ENCODE assay signal across 9 mouse cellular contexts in genomic region chr10:58652418-58653394, GRCm38 (mm10). TPM values are rescaled to one million over a fixed set of nuclear protein-coding genes. Genes with fewer than 3 reads are reported as not detected.
A peak's percentile ranks its signal among the peaks of the same experiment; 100 is the strongest.
DNase-seq lines count a peak whose midpoint lies in the region; ATAC-seq and TF ChIP-seq lines count a peak whose summit lies in the region.
"Had no signal": no experiment of that assay in that cellular context is flagged by ENCODE, and none has a peak within 500 bp of the region (broad histone marks: within the 10 kb centered on the region; RNA-seq: fewer than 3 reads in every experiment).

No protein-coding gene starts in this region.

- no peak overlapping the region for H3K4me3 ChIP-seq in heart, embryonic 11.5 days (ENCODE audit: low read depth, low read length)
- no peak overlapping the region for H3K4me3 ChIP-seq in neural tube, embryonic 12.5 days
- no peak overlapping the region for H3K4me3 ChIP-seq in thymus, adult 2 months (ENCODE audit: control insufficient read depth, insufficient read depth, low read length)
- H3K4me3 ChIP-seq: erythroblast, embryonic 14.5 days had no signal

- H3K4me2 ChIP-seq in heart, embryonic 11.5 days: peak overlapping the region; percentile 67; the same call in 1 of the 2 replicates
- H3K4me2 ChIP-seq in neural tube, embryonic 12.5 days (replicated peaks): peak overlapping the region; percentile 49

- H3K9ac ChIP-seq in heart, embryonic 11.5 days (ENCODE audit: low read depth, low read length): no peak overlapping the region
- no peak overlapping the region for H3K9ac ChIP-seq in neural tube, embryonic 12.5 days

- H3K4me1 ChIP-seq in heart, embryonic 11.5 days (ENCODE audit: control insufficient read depth, insufficient read depth, low read length): peaks cover 16% of the 10 kb centered on the region
- peaks cover 21% of the 10 kb centered on the region for H3K4me1 ChIP-seq in neural tube, embryonic 12.5 days
- H3K4me1 ChIP-seq in thymus, adult 2 months (replicated peaks; ENCODE audit: control insufficient read depth, insufficient read depth, low read length): peaks cover 9% of the 10 kb centered on the region

- 0 out of 2 replicates have a peak, but pooled peaks cover 2% of the 10 kb centered on the region for H3K27me3 ChIP-seq in heart, embryonic 11.5 days (ENCODE audit: control insufficient read depth, insufficient read depth, low read length)
- H3K27me3 ChIP-seq in neural tube, embryonic 12.5 days (replicated peaks): no peaks in the 10 kb centered on the region
- H3K27me3 ChIP-seq in thymus, adult 2 months (ENCODE audit: control insufficient read depth, insufficient read depth, low read length): no peaks in the 10 kb centered on the region

- WGBS in heart, embryonic 11.5 days (ENCODE audit: insufficient replicate concordance): 23% methylated on average over 10 of the region's 10 CpGs
- 28% methylated on average over 10 of the region's 10 CpGs for WGBS in neural tube, embryonic 12.5 days
- 30% methylated on average over 10 of the region's 10 CpGs for WGBS in thymus, adult 2 months

- no peak for TF ChIP-seq POLR2A in thymus, adult 2 months (IDR thresholded peaks at IDR 0.05; ENCODE audit: control insufficient read depth, extremely low read depth, insufficient read depth, low read length, poor library complexity)

- H3K36me3 ChIP-seq in heart, embryonic 11.5 days (ENCODE audit: control insufficient read depth, insufficient read depth, low read length): no peaks in the 10 kb centered on the region
- no peaks in the 10 kb centered on the region for H3K36me3 ChIP-seq in neural tube, embryonic 12.5 days
- H3K36me3 ChIP-seq in thymus, adult 2 months (ENCODE audit: control insufficient read depth, insufficient read depth, low read length): no peaks in the 10 kb centered on the region

- ATAC-seq in heart, embryonic 11.5 days (replicated peaks; ENCODE audit: insufficient number of reproducible peaks, low FRiP score, low TSS enrichment): no peak; the same call in 1 of the 2 replicates
- ATAC-seq in neural tube, embryonic 12.5 days (ENCODE audit: low FRiP score, low read depth): peak; percentile 34; the same call in 1 of the 2 replicates

- no peaks in the 10 kb centered on the region for H3K9me3 ChIP-seq in heart, embryonic 11.5 days (replicated peaks; ENCODE audit: control insufficient read depth, low read length)
- no peaks in the 10 kb centered on the region for H3K9me3 ChIP-seq in neural tube, embryonic 12.5 days

- no peak overlapping the region for H3K27ac ChIP-seq in heart, embryonic 11.5 days (ENCODE audit: low read depth, low read length)
- no peak overlapping the region for H3K27ac ChIP-seq in neural tube, embryonic 12.5 days
- H3K27ac ChIP-seq in thymus, adult 2 months (ENCODE audit: control insufficient read depth, insufficient read depth, low read length): no peak overlapping the region

- no peak for DNase-seq in heart, adult 8-10 months (ENCODE audit: low spot score)
- peak; percentile 39 for DNase-seq in fibroblast of lung, adult 2 months (ENCODE audit: low read depth)
- peak; percentile 16 to 53 for DNase-seq in kidney, adult 8-10 months
- DNase-seq in frontal cortex, postnatal 10 days (ENCODE audit: low spot score in 2 of 2): no peak
- DNase-seq in ovary, postnatal 10 days (ENCODE audit: low spot score): no peak
- DNase-seq in thymus, adult 2 months: no peak

- TF ChIP-seq CTCF in thymus, adult 2 months (IDR thresholded peaks at IDR 0.05; ENCODE audit: borderline replicate concordance, control insufficient read depth, extremely low read depth, insufficient read depth, low read length, poor library complexity): no peak

RNA-seq across cellular contexts. Expression of gene Edar, which starts 22.7 kb away (rescaled TPM):
- polyA plus RNA-seq in heart, embryonic 11.5 days (2014; fragmentation: Nextera tagmentation; extraction: Ambion mirVana): 0.13 TPM in 1 of 2 replicates, not detected in the other
- total RNA-seq in heart, adult 8-10 months (2022): under 1 TPM; 0.08 to 0.69 (median 0.45) TPM
- 0.15 TPM in 1 of 2 replicates, not detected in the other for polyA plus RNA-seq in neural tube, embryonic 12.5 days (2016; fragmentation: Nextera tagmentation; extraction: Ambion mirVana)
- polyA plus RNA-seq in thymus, adult 2 months (2012; rRNA removed): 1.2 and 2.2 TPM in 2 replicates
- polyA plus RNA-seq: erythroblast, embryonic 14.5 days had no signal

Comparison
In these comparisons a context has a peak if more than half of its experiments do, and no peak if none do; other contexts are left out.
1. DNase-seq: peak in fibroblast of lung, adult 2 months (single experiment) and kidney, adult 8-10 months (2 of 2); none in heart, adult 8-10 months (single experiment), frontal cortex, postnatal 10 days (0 of 2), ovary, postnatal 10 days (single experiment) and thymus, adult 2 months (single experiment).